Mouse (Mus musculus): ENCODE measurements around the gene Vmn2r72. TPM values are rescaled to one million over a fixed set of nuclear protein-coding genes. Genes with fewer than 3 reads are reported as not detected.

The Vmn2r72 gene
- polyA plus RNA-seq (2015; fragmentation: Nextera tagmentation; extraction: Ambion mirVana): not detected in 2 replicates

DNA sequence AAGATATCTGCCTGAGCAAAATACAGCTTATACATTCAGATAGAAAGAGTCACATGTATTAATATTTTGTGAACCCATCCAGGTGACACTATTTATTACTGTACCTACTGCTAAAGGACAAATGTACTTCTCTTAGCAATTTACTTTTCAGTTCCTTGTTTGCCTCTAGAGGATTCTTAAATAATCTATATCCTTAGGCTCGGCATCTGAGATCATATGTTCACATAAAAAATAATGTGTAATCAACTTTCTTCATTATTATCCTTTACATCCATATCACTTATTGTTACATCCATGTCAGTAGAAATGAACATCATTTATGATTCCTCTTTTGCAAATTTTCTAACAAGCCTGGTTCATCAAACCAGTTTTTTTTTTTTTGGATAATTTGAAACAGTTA is at the start of gene Vmn2r72:
Vmn2r72 (minus strand) TSS at position 101 of the 400 bp plus-strand sequence.
- Histone ChIP-seq H3K36me3 (ENCODE audit: control insufficient read depth, insufficient read depth) (no peaks in the 10 kb centered on the region), H3K4me3 (ENCODE audit: low read depth, low read length) (no peak within 1 kb of the TSS)
- WGBS (ENCODE audit: insufficient replicate concordance): 61% methylated on average over 1 of the region's 1 CpGs

More for the DNA sequence above, at the start of gene Vmn2r72:
- Histone ChIP-seq H3K27ac (ENCODE audit: low read length) (no peak within 1 kb of the TSS), H3K4me2 (ENCODE audit: low read depth, low read length) (no peak within 1 kb of the TSS), H3K9ac (ENCODE audit: low read depth, low read length) (no peak within 1 kb of the TSS), H3K27me3 (ENCODE audit: control insufficient read depth, insufficient read depth, low read depth, low read length) (no peaks in the 10 kb centered on the region), H3K4me1 (ENCODE audit: control insufficient read depth, low read depth, low read length) (no peaks in the 10 kb centered on the region), H3K9me3 (replicated peaks; ENCODE audit: control insufficient read depth, low read length) (no peaks in the 10 kb centered on the region)
- no peak for ATAC-seq (ENCODE audit: low read depth)

Other genes with a start within 250 kb of the Vmn2r72 start
- gene Vmn2r71, start 192.0 kb downstream of the Vmn2r72 start, polyA plus RNA-seq (2015; fragmentation: Nextera tagmentation; extraction: Ambion mirVana): not detected in 2 replicates
- not detected in 2 replicates for gene Vmn2r70, start 185.9 kb downstream of the Vmn2r72 start, polyA plus RNA-seq (2015; fragmentation: Nextera tagmentation; extraction: Ambion mirVana)
- not detected in 2 replicates for gene Vmn2r73, start 121.2 kb upstream of the Vmn2r72 start, polyA plus RNA-seq (2015; fragmentation: Nextera tagmentation; extraction: Ambion mirVana)
- gene Vmn2r74, start 206.5 kb upstream of the Vmn2r72 start, polyA plus RNA-seq (2015; fragmentation: Nextera tagmentation; extraction: Ambion mirVana): not detected in 2 replicates